Mouse (Mus musculus): ENCODE measurements around the gene Capn15. TPM values are rescaled to one million over a fixed set of nuclear protein-coding genes. Genes with fewer than 3 reads are reported as not detected.

Gene Capn15
- polyA plus RNA-seq, 1 experiment from 2014 or later: 8.3 TPM

DNA sequence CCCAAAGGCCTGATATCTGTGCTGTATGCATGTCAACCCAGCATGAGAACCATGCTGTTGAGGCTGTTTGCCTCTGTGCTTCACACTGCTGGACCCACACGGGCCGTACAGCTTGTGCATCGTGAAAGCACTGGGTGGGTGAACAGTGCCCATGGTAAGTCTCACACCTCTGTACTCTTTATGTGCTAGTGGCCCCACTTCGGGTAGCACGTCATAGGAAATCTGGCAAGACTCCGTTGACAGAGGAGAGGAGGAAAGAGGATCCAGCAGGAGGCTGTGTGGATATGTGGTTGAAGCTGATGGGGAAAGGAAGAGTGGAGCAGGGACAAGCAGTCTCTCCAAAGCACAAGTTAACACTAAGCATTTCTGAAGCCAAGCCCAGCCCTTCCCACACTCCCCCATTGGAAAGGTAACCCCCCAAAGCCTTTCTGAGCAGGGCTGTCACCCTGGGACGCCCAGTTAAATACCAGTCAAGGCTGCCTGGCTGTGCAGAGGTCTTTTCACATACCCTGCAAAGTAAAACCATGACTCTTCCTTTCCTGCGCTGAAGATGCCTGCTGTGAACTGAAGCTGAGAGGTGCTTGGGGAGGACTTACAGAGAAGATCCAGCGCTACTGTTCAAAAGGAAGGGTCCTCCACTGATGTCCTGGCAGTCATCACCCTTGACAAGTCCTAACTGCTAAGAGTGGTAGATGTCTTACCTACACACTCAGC lies 67.4 kb downstream of the Capn15 start:
- DNase-seq (no peak), ATAC-seq (no peak)
- H3K27ac ChIP-seq (ENCODE audit: low read depth): no peak overlapping the region
- H3K36me3 ChIP-seq (replicated peaks; ENCODE audit: insufficient read depth, low read length): no peaks in the 10 kb centered on the region
- peak overlapping the region; percentile 97 for H3K4me2 ChIP-seq (ENCODE audit: low read depth, low read length)
- H3K27me3 ChIP-seq (ENCODE audit: insufficient read depth, low read length): no peaks in the 10 kb centered on the region
- H3K4me3 ChIP-seq (ENCODE audit: low read depth, low read length): peak overlapping the region; percentile 79
- H3K4me1 ChIP-seq (ENCODE audit: insufficient read depth): peaks cover 42% of the 10 kb centered on the region
- TF ChIP-seq CTCF (IDR thresholded peaks at IDR 0.05; ENCODE audit: low read depth) (no peak), EP300 (IDR thresholded peaks at IDR 0.05; ENCODE audit: low read depth) (no peak)
- WGBS (ENCODE audit: insufficient replicate concordance): 79% methylated on average over 9 of the region's 9 CpGs
- peak overlapping the region; percentile 81 for H3K9ac ChIP-seq (replicated peaks)
- no peaks in the 10 kb centered on the region for H3K9me3 ChIP-seq (ENCODE audit: low read length)

- TF ChIP-seq CTCF (IDR thresholded peaks at IDR 0.05; ENCODE audit: low read depth) (no peak), EP300 (IDR thresholded peaks at IDR 0.05; ENCODE audit: low read depth) (no peak)
- Histone ChIP-seq H3K9ac (replicated peaks) (no peak overlapping the region), H3K4me2 (ENCODE audit: low read depth, low read length) (no peak overlapping the region), H3K27ac (ENCODE audit: low read depth) (no peak overlapping the region), H3K27me3 (ENCODE audit: insufficient read depth, low read length) (no peaks in the 10 kb centered on the region), H3K4me3 (ENCODE audit: low read depth, low read length) (no peak overlapping the region), H3K4me1 (ENCODE audit: insufficient read depth) (peaks cover 43% of the 10 kb centered on the region), H3K36me3 (replicated peaks; ENCODE audit: insufficient read depth, low read length) (no peaks in the 10 kb centered on the region), H3K9me3 (ENCODE audit: low read length) (no peaks in the 10 kb centered on the region)
- WGBS (ENCODE audit: insufficient replicate concordance): 70% methylated on average over 8 of the region's 8 CpGs
- ATAC-seq (no peak), DNase-seq (no peak)
Measured at GRCm38 (mm10) chr17:25916931-25917647, 68.5 kb downstream of the Capn15 start.

- 51% methylated on average over 4 of the region's 4 CpGs for WGBS (ENCODE audit: insufficient replicate concordance)
- no peak overlapping the region; the same call in 1 of the 2 replicates for H3K9ac ChIP-seq (replicated peaks)
- H3K4me3 ChIP-seq (ENCODE audit: low read depth, low read length): no peak overlapping the region
- no peaks in the 10 kb centered on the region for H3K27me3 ChIP-seq (ENCODE audit: insufficient read depth, low read length)
- H3K27ac ChIP-seq (ENCODE audit: low read depth): no peak overlapping the region
- H3K9me3 ChIP-seq (ENCODE audit: low read length): no peaks in the 10 kb centered on the region
- peaks cover 36% of the 10 kb centered on the region for H3K4me1 ChIP-seq (ENCODE audit: insufficient read depth)
- no peak for ATAC-seq
- H3K36me3 ChIP-seq (replicated peaks; ENCODE audit: insufficient read depth, low read length): no peaks in the 10 kb centered on the region
- DNase-seq: no peak
- no peak overlapping the region for H3K4me2 ChIP-seq (ENCODE audit: low read depth, low read length)
- TF ChIP-seq EP300 (IDR thresholded peaks at IDR 0.05; ENCODE audit: low read depth) (no peak), CTCF (IDR thresholded peaks at IDR 0.05; ENCODE audit: low read depth) (no peak)
Measured at GRCm38 (mm10) chr17:25914295-25914694, 71.3 kb downstream of the Capn15 start.

DNA sequence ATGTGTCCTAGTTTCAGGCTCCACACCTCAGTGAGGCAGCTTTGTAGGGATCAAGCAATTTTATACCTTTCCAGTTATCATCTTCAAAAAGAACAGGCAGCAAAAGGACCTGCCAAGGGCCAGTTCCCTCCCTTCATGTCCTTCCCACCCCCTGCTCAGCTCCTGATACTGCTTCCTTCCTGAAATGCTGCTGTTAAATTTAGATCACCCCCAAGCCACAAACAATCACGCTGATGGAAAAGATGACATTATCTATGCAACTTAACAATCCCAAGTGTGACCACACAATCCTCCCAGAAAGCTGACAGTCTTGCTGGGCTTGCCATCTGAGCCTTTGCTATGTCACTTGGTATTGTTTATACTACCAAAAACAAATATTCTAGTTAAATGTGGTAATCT lies 71.7 kb downstream of the Capn15 start:
- H3K36me3 ChIP-seq (replicated peaks; ENCODE audit: insufficient read depth, low read length): no peaks in the 10 kb centered on the region
- no peaks in the 10 kb centered on the region for H3K27me3 ChIP-seq (ENCODE audit: insufficient read depth, low read length)
- H3K4me2 ChIP-seq (ENCODE audit: low read depth, low read length): peak overlapping the region; percentile 1
- TF ChIP-seq EP300 (IDR thresholded peaks at IDR 0.05; ENCODE audit: low read depth) (no peak), CTCF (IDR thresholded peaks at IDR 0.05; ENCODE audit: low read depth) (no peak)
- WGBS (ENCODE audit: insufficient replicate concordance): 19% methylated on average over 1 of the region's 1 CpGs
- H3K4me3 ChIP-seq (ENCODE audit: low read depth, low read length): no peak overlapping the region
- DNase-seq (no peak), ATAC-seq (no peak)
- H3K4me1 ChIP-seq (ENCODE audit: insufficient read depth): peaks cover 34% of the 10 kb centered on the region
- H3K27ac ChIP-seq (ENCODE audit: low read depth): no peak overlapping the region
- no peak overlapping the region; the same call in 1 of the 2 replicates for H3K9ac ChIP-seq (replicated peaks)
- H3K9me3 ChIP-seq (ENCODE audit: low read length): no peaks in the 10 kb centered on the region

DNA sequence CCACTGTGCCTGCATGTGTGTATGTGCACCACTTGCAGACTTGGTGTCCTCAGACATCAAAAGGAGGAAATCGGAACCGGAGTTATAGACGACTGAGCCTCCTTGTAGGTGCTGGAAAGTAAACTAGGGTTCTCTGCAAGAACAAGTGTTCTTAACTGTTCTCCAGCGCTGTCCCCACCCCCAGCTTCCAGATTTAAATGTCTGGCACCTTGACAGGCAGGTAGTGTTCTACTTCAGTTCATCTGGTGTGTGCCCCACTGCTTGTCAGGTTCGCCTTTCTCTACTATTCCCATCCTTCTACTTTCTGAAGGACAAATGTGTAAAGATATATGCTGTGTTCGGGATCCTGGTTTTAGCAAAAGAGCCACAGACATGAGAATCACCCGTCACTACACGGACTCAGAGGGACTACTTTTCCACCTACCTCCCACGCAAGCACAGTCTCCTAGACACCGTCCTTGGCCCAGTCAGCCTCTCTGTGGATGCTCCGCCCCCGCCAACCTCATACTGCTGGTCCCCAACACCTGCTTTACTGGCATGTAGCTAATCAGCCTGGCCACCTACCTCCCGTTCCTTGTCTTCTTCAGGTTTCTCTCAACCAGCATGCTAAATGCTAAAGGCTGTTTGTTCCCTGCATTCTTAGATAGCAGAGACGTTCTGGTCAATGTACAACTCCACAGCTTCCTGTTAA lies 72.3 kb downstream of the Capn15 start:
- Histone ChIP-seq H3K4me1 (ENCODE audit: insufficient read depth) (peaks cover 29% of the 10 kb centered on the region), H3K4me2 (ENCODE audit: low read depth, low read length) (peak overlapping the region; percentile 1)
- no peak for DNase-seq

DNA sequence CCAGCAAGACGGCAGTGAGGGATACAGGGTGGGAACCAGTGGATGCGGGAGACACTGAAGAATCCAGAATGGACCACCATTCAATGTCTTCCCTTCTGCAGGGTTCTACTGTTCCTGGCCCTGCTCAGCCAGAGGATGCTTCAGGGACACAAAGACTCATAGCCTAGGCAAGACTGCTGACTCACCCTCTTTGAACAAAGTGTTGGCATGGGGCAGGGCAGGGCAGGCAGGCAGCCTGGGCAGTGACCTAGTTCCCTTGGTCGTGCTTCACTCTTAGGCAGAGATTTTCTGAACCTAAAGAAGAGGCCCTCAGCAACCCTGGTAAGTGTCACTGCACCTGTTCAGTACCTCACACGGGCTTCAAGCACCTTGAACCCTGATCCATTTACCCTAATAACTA lies 73.8 kb downstream of the Capn15 start:
- H3K4me1 ChIP-seq (ENCODE audit: insufficient read depth): peaks cover 17% of the 10 kb centered on the region
- H3K9ac ChIP-seq (replicated peaks): no peak overlapping the region
- ATAC-seq (no peak), DNase-seq (no peak)
- H3K4me2 ChIP-seq (ENCODE audit: low read depth, low read length): no peak overlapping the region
- H3K36me3 ChIP-seq (replicated peaks; ENCODE audit: insufficient read depth, low read length): no peaks in the 10 kb centered on the region
- WGBS (ENCODE audit: insufficient replicate concordance): 70% methylated on average over 4 of the region's 4 CpGs
- TF ChIP-seq EP300 (IDR thresholded peaks at IDR 0.05; ENCODE audit: low read depth) (no peak), CTCF (IDR thresholded peaks at IDR 0.05; ENCODE audit: low read depth) (no peak)
- no peak overlapping the region for H3K27ac ChIP-seq (ENCODE audit: low read depth)
- H3K9me3 ChIP-seq (ENCODE audit: low read length): no peaks in the 10 kb centered on the region
- no peak overlapping the region for H3K4me3 ChIP-seq (ENCODE audit: low read depth, low read length)
- no peaks in the 10 kb centered on the region for H3K27me3 ChIP-seq (ENCODE audit: insufficient read depth, low read length)

More for the DNA sequence above, 72.3 kb downstream of the Capn15 start:
- WGBS (ENCODE audit: insufficient replicate concordance): 58% methylated on average over 14 of the region's 14 CpGs
- H3K27me3 ChIP-seq (ENCODE audit: insufficient read depth, low read length): no peaks in the 10 kb centered on the region
- ATAC-seq: no peak
- TF ChIP-seq EP300 (IDR thresholded peaks at IDR 0.05; ENCODE audit: low read depth) (no peak), CTCF (IDR thresholded peaks at IDR 0.05; ENCODE audit: low read depth) (no peak)
- H3K36me3 ChIP-seq (replicated peaks; ENCODE audit: insufficient read depth, low read length): no peaks in the 10 kb centered on the region
- H3K27ac ChIP-seq (ENCODE audit: low read depth): no peak overlapping the region
- H3K9me3 ChIP-seq (ENCODE audit: low read length): no peaks in the 10 kb centered on the region
- H3K9ac ChIP-seq (replicated peaks): no peak overlapping the region
- H3K4me3 ChIP-seq (ENCODE audit: low read depth, low read length): no peak overlapping the region

Other genes with a start within 250 kb of the Capn15 start
- gene Mslnl, start 249.8 kb downstream of the Capn15 start, polyA plus RNA-seq (2015; fragmentation: Nextera tagmentation; extraction: Ambion mirVana): not detected in 2 replicates
- 12.3 and 14.7 TPM in 2 replicates for gene Msln, start 231.4 kb downstream of the Capn15 start, polyA plus RNA-seq (2015; fragmentation: Nextera tagmentation; extraction: Ambion mirVana)
- 12.8 and 15.3 TPM in 2 replicates for gene Narfl, start 212.0 kb downstream of the Capn15 start, polyA plus RNA-seq (2015; fragmentation: Nextera tagmentation; extraction: Ambion mirVana)
- gene Haghl, start 200.1 kb downstream of the Capn15 start, polyA plus RNA-seq (2015; fragmentation: Nextera tagmentation; extraction: Ambion mirVana): 8.3 and 9.4 TPM in 2 replicates
- not detected in 2 replicates for gene Ccdc78, start 199.2 kb downstream of the Capn15 start, polyA plus RNA-seq (2015; fragmentation: Nextera tagmentation; extraction: Ambion mirVana)
- 51.5 and 51.6 TPM in 2 replicates for gene Fam173a, start 192.9 kb downstream of the Capn15 start, polyA plus RNA-seq (2015; fragmentation: Nextera tagmentation; extraction: Ambion mirVana)
- gene AC134908.4, start 190.1 kb downstream of the Capn15 start, polyA plus RNA-seq (2015; fragmentation: Nextera tagmentation; extraction: Ambion mirVana): not detected in 2 replicates
- 11.9 TPM in 2 replicates for gene Metrn, start 188.7 kb downstream of the Capn15 start, polyA plus RNA-seq (2015; fragmentation: Nextera tagmentation; extraction: Ambion mirVana)
- 0.05 TPM in 1 of 2 replicates, not detected in the other for gene Fbxl16, start 176.7 kb downstream of the Capn15 start, polyA plus RNA-seq (2015; fragmentation: Nextera tagmentation; extraction: Ambion mirVana)
- 5.5 and 7.2 TPM in 2 replicates for gene Wdr24, start 162.2 kb downstream of the Capn15 start, polyA plus RNA-seq (2015; fragmentation: Nextera tagmentation; extraction: Ambion mirVana)
- gene Jmjd8, start 156.9 kb downstream of the Capn15 start, polyA plus RNA-seq (2015; fragmentation: Nextera tagmentation; extraction: Ambion mirVana): 12.8 and 13.8 TPM in 2 replicates
- gene Stub1, start 152.4 kb downstream of the Capn15 start, polyA plus RNA-seq (2015; fragmentation: Nextera tagmentation; extraction: Ambion mirVana): 118 and 119 TPM in 2 replicates
- 0.17 and 0.35 TPM in 2 replicates for gene Rhbdl1, start 148.5 kb downstream of the Capn15 start, polyA plus RNA-seq (2015; fragmentation: Nextera tagmentation; extraction: Ambion mirVana)
- 0.30 and 0.34 TPM in 2 replicates for gene Gm20683, start 144.0 kb downstream of the Capn15 start, polyA plus RNA-seq (2015; fragmentation: Nextera tagmentation; extraction: Ambion mirVana)
- gene Rhot2, start 140.9 kb downstream of the Capn15 start, polyA plus RNA-seq (2015; fragmentation: Nextera tagmentation; extraction: Ambion mirVana): 9.8 and 10.4 TPM in 2 replicates
- gene Wdr90, start 124.3 kb downstream of the Capn15 start, polyA plus RNA-seq (2015; fragmentation: Nextera tagmentation; extraction: Ambion mirVana): 2.7 and 3.4 TPM in 2 replicates
- gene Mcrip2, start 117.0 kb downstream of the Capn15 start, polyA plus RNA-seq (2015; fragmentation: Nextera tagmentation; extraction: Ambion mirVana): 127 and 143 TPM in 2 replicates
- gene Mettl26, start 110.7 kb downstream of the Capn15 start, polyA plus RNA-seq (2015; fragmentation: Nextera tagmentation; extraction: Ambion mirVana): 64.8 and 72.5 TPM in 2 replicates
- gene Wfikkn1, start 104.9 kb downstream of the Capn15 start, polyA plus RNA-seq (2015; fragmentation: Nextera tagmentation; extraction: Ambion mirVana): 0.33 and 0.54 TPM in 2 replicates
- 6.5 and 7.3 TPM in 2 replicates for gene Rab40c, start 66.1 kb downstream of the Capn15 start, polyA plus RNA-seq (2015; fragmentation: Nextera tagmentation; extraction: Ambion mirVana)
- gene Pigq, start 40.9 kb downstream of the Capn15 start, polyA plus RNA-seq (2015; fragmentation: Nextera tagmentation; extraction: Ambion mirVana): 56.0 and 58.7 TPM in 2 replicates
- gene Nhlrc4, start 40.8 kb downstream of the Capn15 start, polyA plus RNA-seq (2015; fragmentation: Nextera tagmentation; extraction: Ambion mirVana): 2.0 and 3.8 TPM in 2 replicates
- gene A930017K11Rik, start 33.2 kb downstream of the Capn15 start, polyA plus RNA-seq (2015; fragmentation: Nextera tagmentation; extraction: Ambion mirVana): not detected in 2 replicates
- 1.7 TPM in 2 replicates for gene Rab11fip3, start 83.8 kb upstream of the Capn15 start, polyA plus RNA-seq (2015; fragmentation: Nextera tagmentation; extraction: Ambion mirVana)
- gene Decr2, start 104.5 kb upstream of the Capn15 start, polyA plus RNA-seq (2015; fragmentation: Nextera tagmentation; extraction: Ambion mirVana): 142 and 151 TPM in 2 replicates
- 13.9 and 17.7 TPM in 2 replicates for gene Nme4, start 109.8 kb upstream of the Capn15 start, polyA plus RNA-seq (2015; fragmentation: Nextera tagmentation; extraction: Ambion mirVana)
- 2.5 and 2.6 TPM in 2 replicates for gene Tmem8, start 127.5 kb upstream of the Capn15 start, polyA plus RNA-seq (2015; fragmentation: Nextera tagmentation; extraction: Ambion mirVana)
- gene Mrpl28, start 137.7 kb upstream of the Capn15 start, polyA plus RNA-seq (2015; fragmentation: Nextera tagmentation; extraction: Ambion mirVana): 81.9 and 85.9 TPM in 2 replicates
- 4.7 TPM in 2 replicates for gene Axin1, start 152.9 kb upstream of the Capn15 start, polyA plus RNA-seq (2015; fragmentation: Nextera tagmentation; extraction: Ambion mirVana)
- 18.8 and 20.5 TPM in 2 replicates for gene Pdia2, start 213.3 kb upstream of the Capn15 start, polyA plus RNA-seq (2015; fragmentation: Nextera tagmentation; extraction: Ambion mirVana)
- 0.21 TPM in 1 of 2 replicates, not detected in the other for gene Rgs11, start 217.2 kb upstream of the Capn15 start, polyA plus RNA-seq (2015; fragmentation: Nextera tagmentation; extraction: Ambion mirVana)
- 3.1 and 4.9 TPM in 2 replicates for gene Arhgdig, start 222.0 kb upstream of the Capn15 start, polyA plus RNA-seq (2015; fragmentation: Nextera tagmentation; extraction: Ambion mirVana)

Measured in liver, postnatal 0 days (tissue).